Mouse (Mus musculus) brain, embryonic 14.5 days (tissue): ENCODE data around the gene Efs. TPM values are rescaled to one million over a fixed set of nuclear protein-coding genes. Genes with fewer than 3 reads are reported as not detected.
"Not testable (repeated sequence)": the region's sequence is repeated elsewhere in the genome, so short reads cannot be mapped to it uniquely, and the experiment has no call there.

Experiments
- DNase-seq: peaks from one replicate; pipeline ENCODE4 v3.0.0-alpha.2; 2011; ENCODE audit warnings: low read depth
- CTCF ChIP-seq: fragments of 200-500 bp; IDR thresholded peaks from 2 replicates; pipeline ENCODE4 v1.5.1; 2012; ENCODE audit warnings: inconsistent platforms, mild to moderate bottlenecking, moderate library complexity, borderline replicate concordance; ENCODE audit not compliant: insufficient read depth, insufficient read length; ENCODE audit errors: extremely low read depth
- POLR2A ChIP-seq: fragments of 200-500 bp; IDR thresholded peaks from 2 replicates; pipeline ENCODE4 v1.6.1; 2012; ENCODE audit warnings: mild to moderate bottlenecking, inconsistent platforms, borderline replicate concordance; ENCODE audit not compliant: poor library complexity, insufficient read depth, insufficient read length, severe bottlenecking; ENCODE audit errors: extremely low read depth
- polyA plus RNA-seq: library from polyadenylated mRNA; depleted of rRNA; stranded (reverse); fragments of >200 nt; gene quantifications from 2 replicates; pipeline ENCODE4 v1.2.3, GENCODE M21; 2012

The Efs gene
- polyA plus RNA-seq, 1 experiment = 30.9 TPM

DNA sequence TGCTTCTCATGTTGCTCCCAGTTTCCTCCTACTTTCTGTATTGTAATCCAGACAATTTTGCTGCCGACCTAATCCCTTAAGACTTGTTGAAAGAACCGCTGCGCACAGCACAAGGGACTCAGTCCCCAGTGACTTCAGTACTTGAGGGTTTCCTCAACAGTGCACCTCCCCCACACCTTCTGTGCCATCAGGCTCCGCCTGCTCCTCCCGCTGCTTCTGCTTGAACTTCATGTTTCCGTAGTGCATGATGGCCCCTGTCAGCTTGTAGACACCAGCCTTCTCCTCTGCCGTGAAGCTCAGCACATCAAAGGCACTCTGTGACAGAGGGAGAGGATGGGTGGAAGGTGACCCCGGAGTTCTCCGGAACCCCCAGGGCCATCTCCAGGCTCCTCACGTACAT is 34.8 kb upstream of the Efs start:
- TF ChIP-seq POLR2A = no peak
- TF ChIP-seq CTCF = no peak
- peak; percentile 17 for DNase-seq

DNA sequence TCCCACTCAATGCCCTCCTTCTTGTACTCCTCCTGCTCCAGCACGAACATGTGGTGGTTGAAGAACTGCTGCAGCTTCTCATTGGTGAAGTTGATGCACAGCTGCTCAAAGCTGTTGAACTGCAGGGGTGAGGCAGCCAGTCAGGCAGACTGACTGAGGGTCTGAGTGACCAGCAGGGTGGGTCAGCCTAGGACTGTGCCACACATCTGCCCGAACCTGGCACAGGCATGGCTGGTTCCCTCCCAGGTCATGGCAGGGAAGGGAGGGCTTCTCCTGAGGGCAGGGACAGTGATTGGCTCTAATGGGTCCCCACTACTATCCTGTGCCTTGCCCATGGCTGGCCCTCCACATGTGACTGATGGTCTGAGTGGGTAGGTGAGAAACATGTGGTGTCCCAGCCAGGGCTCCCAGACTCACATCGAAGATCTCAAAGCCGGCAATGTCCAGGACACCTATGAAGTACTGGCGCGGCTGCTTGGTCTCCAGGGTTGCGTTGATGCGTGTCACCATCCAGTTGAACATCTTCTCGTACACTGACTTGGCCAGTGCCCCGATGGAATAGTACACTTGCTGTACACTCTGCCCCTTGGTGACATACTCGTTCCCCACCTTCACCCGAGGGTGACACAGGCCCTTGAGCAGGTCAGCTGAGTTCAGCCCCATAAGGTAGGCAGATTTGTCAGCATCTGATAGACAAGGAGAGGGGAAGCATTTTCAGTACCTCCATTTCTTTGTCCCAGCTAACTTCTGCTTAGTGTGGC is 34.1 kb upstream of the Efs start:
- not testable (repeated sequence) for DNase-seq

DNA sequence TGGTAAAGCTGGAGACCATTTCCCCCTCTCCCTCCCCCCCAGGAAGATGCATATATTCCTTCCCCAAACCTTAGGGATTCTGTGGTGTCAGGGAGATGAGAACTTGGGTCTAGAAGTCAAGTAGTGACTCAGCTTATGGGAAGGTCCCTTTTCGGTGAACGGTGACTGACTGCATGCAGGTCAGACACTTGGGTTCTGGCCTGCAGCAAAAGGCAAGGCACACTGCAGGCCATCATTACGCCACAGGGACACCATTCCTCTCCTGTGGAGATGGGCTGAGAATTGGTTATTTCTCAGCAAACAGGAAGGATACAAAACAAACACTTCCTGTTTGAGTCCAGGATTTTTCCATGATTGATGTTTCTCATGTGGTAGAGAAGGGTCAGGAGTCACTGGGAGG is 33.3 kb upstream of the Efs start:
- no peak for TF ChIP-seq POLR2A
- no peak for TF ChIP-seq CTCF
- no peak for DNase-seq

DNA sequence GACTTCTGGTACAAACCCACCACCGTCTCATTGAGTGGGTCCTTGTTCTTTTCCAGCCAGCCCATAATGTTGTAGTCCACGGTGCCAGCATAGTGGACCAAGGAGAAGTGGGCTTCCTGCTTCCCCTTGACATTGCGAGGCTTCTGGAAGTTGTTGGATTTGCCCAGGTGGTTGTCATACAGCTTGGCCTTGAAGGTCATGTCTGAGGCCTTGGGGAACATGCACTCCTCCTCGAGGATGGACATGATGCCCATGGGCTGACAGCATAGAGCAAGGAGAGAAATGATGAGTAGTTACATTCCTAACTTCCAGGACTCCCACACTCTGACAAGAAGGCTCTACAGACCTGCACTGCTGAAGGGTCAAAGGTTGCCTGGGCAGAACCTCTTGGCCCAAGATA is 32.6 kb upstream of the Efs start:
- TF ChIP-seq POLR2A = no peak
- TF ChIP-seq CTCF = no peak

DNA sequence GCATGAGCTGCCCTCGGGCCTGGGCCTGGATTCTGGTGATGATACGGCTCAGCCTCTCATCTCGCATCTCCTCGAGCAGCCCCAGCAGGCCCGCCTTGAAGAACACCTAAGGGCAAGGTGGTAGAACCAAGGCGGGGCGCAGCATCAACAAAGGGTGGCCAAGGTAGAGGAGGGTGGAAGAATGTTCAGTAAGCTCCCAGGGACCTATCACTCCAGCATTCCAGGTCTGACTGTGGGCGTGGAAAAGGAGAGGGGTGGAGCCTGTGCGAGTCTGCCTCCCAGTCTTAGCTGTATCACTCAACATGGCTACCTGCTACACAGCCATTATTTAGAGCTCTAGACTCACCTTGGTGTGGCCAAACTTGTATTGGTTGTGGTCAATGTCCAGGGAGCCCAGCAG is 30.6 kb upstream of the Efs start:
- TF ChIP-seq POLR2A (no peak), CTCF (no peak)
- no peak for DNase-seq

More for the DNA sequence above, 32.6 kb upstream of the Efs start:
- no peak for DNase-seq

DNA sequence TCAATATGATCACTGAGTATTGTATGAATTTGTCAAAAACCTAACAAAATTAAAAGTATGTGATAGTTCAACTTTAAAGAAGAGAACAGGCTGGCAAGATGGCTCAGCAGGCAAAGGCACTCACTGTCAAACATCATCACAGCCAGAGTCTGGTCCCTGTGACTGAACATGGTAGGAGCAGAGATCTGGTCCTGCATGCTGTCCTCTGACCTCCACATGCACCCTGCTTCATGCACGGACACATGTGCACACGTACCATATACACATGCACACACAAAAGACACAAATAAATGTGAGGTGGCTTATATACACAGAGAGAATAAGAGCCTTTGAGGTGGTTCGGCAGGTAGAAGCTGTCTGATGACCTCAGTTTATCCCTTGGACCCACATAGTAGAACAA is 29.6 kb upstream of the Efs start:
- no peak for TF ChIP-seq CTCF
- DNase-seq = no peak

DNA sequence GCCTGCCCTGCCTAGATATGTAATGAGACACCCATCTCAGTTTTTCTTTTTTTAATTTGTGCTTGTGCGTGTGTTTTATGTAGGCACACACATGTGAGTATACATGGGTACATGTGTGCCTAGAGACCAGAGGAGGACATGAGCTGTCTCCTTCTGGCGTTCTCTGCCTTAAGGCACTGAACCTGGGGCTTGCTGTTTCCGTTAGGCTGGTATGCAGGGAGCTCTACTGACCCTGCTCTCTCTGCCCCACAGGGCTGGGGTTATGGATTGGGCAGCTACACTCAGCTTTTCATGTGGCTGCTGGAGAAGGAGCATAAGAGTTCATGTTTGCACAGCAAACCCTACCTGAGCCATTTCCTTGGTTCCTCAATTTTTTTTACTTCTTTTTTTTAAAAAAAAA is 28.5 kb upstream of the Efs start:
- DNase-seq = no peak
- TF ChIP-seq POLR2A (no peak), CTCF (no peak)

DNA sequence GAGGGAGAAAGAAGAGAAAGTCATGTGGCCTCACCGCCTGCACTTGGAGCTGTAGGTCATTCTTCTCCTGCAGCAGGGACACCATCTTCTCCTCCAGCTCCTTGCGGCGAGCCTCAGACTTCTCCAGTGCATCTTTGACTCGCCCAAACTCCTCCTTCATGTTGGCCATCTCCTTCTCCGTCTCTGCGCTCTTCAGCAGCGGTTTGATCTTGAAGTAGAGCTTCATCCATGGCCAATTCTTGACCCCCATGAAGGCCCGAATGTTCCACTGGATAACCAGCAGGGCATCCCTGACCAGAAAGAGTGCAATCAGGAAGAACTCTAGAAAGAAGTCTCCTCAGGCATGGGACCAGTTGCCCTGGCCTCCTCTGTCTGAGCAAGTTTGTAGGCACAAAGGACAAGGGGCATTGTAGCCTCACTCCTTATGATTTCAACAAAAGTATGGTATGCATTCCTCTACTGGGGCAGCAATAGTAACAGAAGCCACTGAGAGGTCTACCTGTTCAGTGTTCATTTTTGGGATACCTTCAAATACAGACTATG is 27.8 kb upstream of the Efs start:
- TF ChIP-seq CTCF (no peak), POLR2A (no peak)
- no peak for DNase-seq

DNA sequence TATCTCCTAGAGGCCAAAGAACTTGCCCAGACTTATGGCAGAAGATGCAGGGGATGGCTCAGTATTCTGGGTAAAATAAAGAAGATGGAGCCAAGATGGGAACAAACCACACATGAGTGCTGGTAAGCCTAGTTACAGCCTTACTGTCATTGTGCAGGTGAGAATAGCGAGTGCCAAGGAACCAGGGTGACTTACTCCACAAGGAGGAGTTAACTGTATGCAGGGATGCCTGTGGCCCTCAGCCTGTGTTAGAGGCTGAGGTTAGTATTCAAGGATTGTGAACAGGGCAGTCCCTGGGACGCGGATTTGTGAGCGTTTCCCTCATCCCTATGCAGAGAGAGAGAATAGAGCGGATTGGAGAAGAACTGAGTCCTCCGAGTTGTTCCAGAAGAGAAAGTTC is 25.7 kb upstream of the Efs start:
- TF ChIP-seq POLR2A = no peak
- no peak for TF ChIP-seq CTCF
- no peak for DNase-seq

DNA sequence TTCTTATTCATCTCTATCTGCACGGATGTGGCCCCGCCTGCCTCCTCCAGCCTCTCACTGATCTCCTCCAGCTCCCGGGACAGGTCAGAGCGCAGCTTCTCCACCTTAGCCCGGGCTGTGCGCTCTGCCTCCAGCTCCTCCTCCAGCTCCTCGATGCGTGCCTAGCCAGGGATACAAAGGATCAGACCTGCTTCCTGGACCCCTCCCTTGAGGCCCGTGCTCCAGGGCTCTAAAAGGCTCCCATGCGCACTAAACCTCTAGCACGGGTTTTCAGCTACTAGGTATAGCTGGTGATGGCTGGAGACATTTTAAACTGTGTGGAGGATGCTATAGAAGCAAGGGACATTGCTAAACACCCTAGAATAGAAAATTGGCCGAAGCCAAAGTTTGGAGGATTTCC is 24.6 kb upstream of the Efs start:
- TF ChIP-seq POLR2A = no peak
- no peak for TF ChIP-seq CTCF
- no peak for DNase-seq

DNA sequence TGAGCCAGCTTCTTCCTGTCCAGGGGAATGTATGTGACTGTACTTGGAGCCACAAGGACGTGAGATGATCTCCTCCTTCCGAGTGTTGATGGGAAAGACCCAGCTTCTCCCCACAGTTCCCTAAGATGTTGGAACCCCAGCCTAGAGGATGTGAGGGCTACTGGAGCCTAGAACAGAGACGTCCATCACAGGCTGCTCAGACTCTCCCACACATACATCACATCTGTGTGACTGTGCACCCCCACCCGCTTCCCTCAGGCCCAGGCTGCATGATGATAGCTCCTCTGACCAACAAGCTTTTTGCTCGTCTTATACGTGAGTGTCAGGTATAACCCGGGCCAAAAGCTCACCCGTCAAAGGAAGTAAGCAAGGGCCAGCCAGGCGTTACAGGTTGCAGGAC is 22.9 kb upstream of the Efs start:
- no peak for DNase-seq
- TF ChIP-seq POLR2A = no peak
- no peak for TF ChIP-seq CTCF

DNA sequence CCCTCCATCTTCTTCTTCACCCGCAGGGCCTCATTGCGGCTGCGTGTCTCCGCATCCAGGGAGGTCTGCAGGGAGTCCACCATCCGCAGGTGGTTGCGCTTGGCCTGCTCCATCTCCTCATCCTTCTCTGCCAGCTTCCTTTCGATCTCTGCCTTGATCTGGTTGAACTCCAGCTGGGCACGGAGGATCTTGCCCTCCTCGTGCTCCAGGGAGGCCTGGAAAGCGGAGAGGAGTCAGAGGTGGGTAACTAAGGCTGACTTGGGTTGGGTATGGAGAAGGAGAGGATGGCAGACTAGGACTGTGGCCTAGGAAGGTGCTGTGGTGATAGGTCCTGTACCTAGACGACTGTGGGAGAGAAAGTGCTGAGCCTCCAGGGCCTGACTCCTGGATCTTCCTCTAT is 21.1 kb upstream of the Efs start:
- DNase-seq = not testable (repeated sequence)

DNA sequence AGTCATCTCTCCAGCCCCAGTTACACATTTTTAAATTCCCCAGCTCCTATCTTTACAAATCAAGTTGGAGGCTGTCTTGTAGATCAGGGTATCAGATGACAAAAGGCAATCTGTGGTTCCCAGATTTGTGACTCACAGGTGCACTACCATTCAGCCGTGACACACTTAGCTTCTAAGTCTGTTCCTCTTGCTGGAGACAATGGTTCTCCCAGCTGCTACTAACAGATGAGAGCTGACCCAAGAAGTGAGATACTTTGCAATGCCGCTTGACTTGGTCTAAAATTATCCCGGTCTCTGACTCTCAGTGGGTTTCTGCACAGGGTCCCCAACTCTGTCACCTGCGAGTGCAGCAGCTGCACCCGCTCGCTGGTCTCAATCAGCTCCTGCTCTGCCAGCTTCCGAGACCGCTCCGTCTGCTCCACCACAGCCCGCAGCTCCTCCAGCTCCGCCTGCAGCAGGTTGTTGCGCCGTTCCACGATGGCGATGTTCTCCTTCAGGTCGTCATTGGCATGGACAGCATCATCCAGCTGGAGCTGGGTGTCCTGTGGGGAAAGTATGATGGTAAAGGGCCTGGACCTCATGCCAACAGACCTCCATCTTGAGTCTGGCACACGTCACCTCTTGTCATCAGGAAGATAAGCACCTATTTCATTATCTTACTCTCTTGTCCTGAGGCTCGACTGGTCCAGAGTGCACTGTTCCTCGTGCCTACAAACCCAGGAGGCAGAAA is 20.2 kb upstream of the Efs start:
- no peak for DNase-seq
- TF ChIP-seq POLR2A = no peak
- TF ChIP-seq CTCF = no peak

DNA sequence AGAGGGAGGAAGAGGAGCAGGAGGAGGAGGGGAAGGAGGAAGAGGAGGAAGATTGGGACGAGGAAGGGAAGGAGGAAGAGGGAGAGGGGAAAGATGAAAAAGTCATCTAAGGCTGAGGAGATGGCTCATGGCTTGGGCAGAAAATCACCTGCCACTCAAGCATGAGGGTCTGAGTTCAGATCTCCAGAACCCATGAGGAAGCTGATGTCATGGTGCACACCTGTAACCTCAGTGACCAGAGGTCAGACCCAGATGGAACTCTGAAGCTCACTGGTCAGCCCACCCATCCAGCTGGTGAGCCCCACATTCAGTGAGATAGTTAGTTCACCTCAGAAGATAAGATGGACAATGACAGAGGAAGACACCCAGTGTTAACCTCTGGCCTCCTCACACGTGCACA is 19.0 kb upstream of the Efs start:
- no peak for DNase-seq
- TF ChIP-seq POLR2A = no peak
- no peak for TF ChIP-seq CTCF
